Mouse (Mus musculus) urinary bladder, postnatal 14 days (tissue): ENCODE results near the gene Sobp.

Source experiments
- DNase-seq: peaks from one replicate; pipeline ENCODE4 v3.0.0; 2021; ENCODE audit warnings: low spot score

Gene Sobp

GRCm38 (mm10) chr10:43174326-43175155 lies at the start of gene Sobp, which contains the start of gene 9030612E09Rik:
Gene Sobp, minus strand, starts transcription at chr10:43174530.
Gene 9030612E09Rik, plus strand, starts transcription at chr10:43174704.
- peak; percentile 40 for DNase-seq

GRCm38 (mm10) chr10:43223391-43223790 lies 49.1 kb upstream of the Sobp start:
- DNase-seq: no peak

- DNase-seq: peak; percentile 12
These were observed 47.3 kb upstream of the Sobp start for GRCm38 (mm10) chr10:43221659-43222058.

- peak; percentile 94 for DNase-seq
These were observed 46.7 kb upstream of the Sobp start, which contains the start of gene Pdss2 for GRCm38 (mm10) chr10:43220910-43221625. Gene Pdss2, plus strand, starts transcription at chr10:43221486.

GRCm38 (mm10) chr10:43220479-43220878 lies 46.1 kb upstream of the Sobp start:
- DNase-seq: no peak

- no peak for DNase-seq
These were observed 43.1 kb upstream of the Sobp start for GRCm38 (mm10) chr10:43217361-43217900.

GRCm38 (mm10) chr10:43211866-43212265 lies 37.5 kb upstream of the Sobp start:
- DNase-seq: peak; percentile 8

- no peak for DNase-seq
These were observed 29.5 kb upstream of the Sobp start for GRCm38 (mm10) chr10:43203865-43204264.

- DNase-seq: no peak
These were observed 25.9 kb upstream of the Sobp start for GRCm38 (mm10) chr10:43200206-43200605.

GRCm38 (mm10) chr10:43180313-43180912 lies 6.1 kb upstream of the Sobp start:
- DNase-seq: no peak

GRCm38 (mm10) chr10:43175156-43175601 lies 849 bp upstream of the Sobp start:
- DNase-seq: no peak

GRCm38 (mm10) chr10:43173828-43174325 lies 453 bp downstream of the Sobp start:
- DNase-seq: no peak

- DNase-seq: peak; percentile 58
These were observed 1.0 kb downstream of the Sobp start for GRCm38 (mm10) chr10:43173141-43173827.

GRCm38 (mm10) chr10:43172554-43172953 lies 1.8 kb downstream of the Sobp start:
- no peak for DNase-seq

GRCm38 (mm10) chr10:43172066-43172465 lies 2.3 kb downstream of the Sobp start:
- DNase-seq: no peak

GRCm38 (mm10) chr10:43171106-43171505 lies 3.2 kb downstream of the Sobp start:
- DNase-seq: no peak

- no peak for DNase-seq
These were observed 5.5 kb downstream of the Sobp start for GRCm38 (mm10) chr10:43168847-43169246.

GRCm38 (mm10) chr10:43166817-43167216 lies 7.5 kb downstream of the Sobp start:
- no peak for DNase-seq

GRCm38 (mm10) chr10:43166146-43166545 lies 8.2 kb downstream of the Sobp start:
- DNase-seq: no peak

GRCm38 (mm10) chr10:43164406-43164805 lies 9.9 kb downstream of the Sobp start:
- no peak for DNase-seq

GRCm38 (mm10) chr10:43162318-43162717 lies 12.0 kb downstream of the Sobp start:
- DNase-seq: no peak
